Mouse (Mus musculus) hindlimb bud, embryonic 11.5 days (tissue): ENCODE results near the gene Pak7.
A peak's percentile ranks its signal among the peaks of the same experiment; 100 is the strongest.
"Not testable (repeated sequence)": the region's sequence is repeated elsewhere in the genome, so short reads cannot be mapped to it uniquely, and the experiment has no call there.

Experiments
- DNase-seq: peaks from one replicate; pipeline ENCODE4 v3.0.0-alpha.2; 2012; ENCODE audit warnings: low read depth, low spot score; ENCODE audit errors: extremely low spot score

The Pak7 gene

DNA sequence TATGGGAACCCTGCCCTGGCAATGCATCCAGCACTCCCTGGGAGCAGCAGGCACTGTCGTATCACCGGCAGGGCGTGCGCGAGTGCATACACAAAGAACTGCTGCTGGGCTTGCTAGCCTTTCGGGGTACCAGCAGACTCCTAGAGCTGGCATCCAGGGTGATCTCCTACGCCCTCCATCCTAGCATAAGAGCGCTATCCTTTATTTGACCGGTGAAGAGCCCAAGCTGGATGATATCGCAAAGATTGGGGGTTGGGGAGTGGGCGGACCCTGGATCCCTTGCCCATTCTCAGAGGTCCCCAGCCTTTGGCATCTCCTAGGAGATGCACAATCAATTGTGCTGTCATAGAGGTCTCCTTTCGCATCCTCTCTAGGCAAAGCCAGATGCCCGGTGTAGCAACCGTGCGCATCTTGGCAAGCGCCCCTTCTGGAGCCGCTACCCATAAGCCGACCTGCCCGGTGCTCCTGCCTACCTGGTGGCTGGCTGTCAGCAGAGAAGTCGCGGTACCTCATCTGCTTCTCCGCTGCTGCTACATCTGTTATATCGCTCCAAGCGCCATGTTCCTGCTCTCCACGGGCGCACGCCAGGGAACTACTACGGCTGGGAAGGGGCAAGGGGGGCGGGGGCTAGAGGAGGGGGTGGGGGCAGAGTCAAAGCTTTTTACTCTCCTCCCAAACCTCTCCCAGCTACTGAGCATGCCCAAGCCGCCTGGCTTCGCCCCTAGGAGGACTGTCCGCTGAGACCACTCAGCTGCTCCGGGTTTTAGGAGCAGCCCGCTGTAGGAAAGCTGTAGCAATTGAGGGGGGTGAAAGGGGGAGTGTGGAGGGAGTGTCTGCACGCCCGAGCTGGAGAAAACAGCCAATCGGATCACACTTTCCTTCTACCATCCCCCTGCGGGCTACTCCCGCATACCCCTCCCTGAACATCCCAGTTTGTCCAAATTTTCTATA lies at the start of gene Pak7:
Gene Pak7, minus strand, starts transcription at position 787 of the 951 bp plus-strand sequence.
- DNase-seq: peak; percentile 56

DNA sequence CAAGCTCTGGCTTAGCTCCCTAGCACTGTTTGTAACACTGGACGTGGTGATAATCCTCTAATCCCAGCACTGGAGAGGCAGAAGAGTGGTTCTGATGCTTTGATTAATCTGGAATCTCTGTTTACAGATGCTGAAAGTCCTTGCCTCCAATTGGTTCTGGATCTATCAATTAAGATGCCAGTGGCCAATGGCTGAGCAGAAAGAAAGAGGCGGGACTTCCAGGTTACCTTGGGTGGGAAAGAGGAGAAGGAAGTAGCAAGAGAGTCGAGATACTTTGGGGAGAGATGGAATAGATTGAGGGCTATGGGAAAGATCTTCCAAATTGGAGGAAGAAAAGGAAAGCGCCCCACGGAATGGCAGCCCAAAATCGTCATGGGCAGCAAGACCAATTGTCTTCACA lies 37.8 kb upstream of the Pak7 start:
- no peak for DNase-seq

DNA sequence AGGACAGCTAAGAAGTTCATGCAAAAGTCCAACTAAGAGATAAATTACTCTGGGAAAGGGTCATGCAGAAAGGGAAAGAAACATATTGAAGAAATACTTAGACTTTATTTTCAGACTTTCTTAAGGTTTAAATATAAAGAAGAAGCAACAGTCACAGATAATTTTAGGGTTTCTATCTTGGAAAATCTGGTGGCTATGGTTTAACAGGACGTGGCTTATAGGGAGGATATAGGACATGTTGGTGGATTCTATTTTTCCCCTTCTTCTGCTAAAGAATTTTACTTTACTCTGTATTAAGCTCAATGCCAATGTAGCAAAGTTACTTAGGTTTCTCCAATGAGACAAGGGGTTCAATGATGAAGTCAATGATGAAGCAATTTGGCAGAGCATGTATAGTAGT lies 31.8 kb upstream of the Pak7 start:
- no peak for DNase-seq

DNA sequence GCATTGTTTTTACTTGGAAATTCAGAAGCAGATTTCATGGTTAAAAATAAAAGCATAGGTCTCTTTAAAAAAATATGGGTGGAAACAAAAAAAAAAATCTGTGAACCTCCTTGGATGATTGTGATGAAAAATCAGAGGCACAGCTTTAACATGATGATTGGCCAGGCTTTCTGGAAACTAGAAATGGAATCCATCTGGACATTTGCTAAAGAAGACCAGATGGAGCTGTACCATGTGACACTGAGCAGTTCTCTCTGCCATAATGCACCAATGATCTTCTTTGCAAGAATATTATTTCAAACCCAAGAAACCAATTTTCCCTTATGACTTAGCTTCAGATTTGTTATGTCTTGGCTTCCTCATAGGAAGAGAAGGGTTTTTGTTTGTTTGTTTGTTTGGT lies 28.6 kb upstream of the Pak7 start:
- no peak for DNase-seq

DNA sequence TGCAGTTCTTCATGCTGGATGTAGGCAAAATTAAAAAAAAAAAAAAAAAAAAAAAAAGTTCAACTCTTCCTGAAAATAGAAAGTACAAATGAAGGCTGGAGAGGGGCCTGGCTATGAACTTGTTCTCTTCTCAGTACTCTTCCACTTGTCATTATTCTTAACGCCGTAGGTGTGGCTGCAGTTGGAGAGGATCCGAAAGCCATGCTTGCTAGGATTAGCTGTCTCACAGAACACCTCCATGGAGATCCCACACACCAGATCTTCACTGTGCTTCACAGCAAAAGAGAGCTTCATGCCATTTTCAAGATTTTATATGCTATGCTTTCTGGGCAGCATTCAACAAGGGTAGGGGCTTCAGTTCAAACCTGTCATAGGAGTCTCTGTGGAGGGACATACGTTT lies 14.8 kb upstream of the Pak7 start:
- DNase-seq: no peak

DNA sequence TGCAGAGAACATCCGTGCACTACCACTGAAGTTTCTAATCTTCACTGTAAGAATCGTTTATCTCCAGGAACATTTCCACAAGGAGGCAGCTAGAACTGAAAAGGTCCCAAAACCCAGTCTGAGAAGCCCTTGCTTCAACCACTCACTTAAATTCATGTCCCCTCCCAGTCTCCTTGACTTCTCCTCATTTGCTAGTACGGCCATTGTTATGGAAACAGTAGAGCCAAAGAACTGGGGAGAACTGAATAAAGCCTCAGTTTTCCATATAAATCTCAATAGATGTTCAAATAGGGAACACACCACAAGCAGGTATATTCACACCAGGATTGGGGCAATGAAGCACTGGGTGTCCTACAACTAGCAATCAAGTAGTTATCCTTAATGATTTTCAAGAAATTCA lies 12.4 kb downstream of the Pak7 start:
- no peak for DNase-seq

DNA sequence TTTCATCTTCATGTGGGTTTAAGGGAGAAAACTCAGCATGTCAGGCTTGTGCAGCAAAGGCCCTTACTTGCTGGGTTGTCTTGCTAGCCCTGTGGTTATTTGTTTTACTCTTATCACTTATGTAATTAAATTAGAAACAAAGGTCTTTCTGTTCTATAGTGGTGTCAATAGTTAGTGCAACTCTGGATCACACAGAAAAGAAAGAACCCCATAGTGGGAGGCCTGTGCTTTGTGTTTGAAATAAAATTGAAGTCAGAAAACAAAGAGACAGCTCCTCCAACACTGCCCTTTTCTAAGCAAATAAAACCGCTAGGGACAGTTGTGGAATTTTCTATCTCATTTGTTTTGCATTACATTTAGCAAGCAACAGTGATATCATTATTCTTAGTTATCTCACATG lies 15.4 kb downstream of the Pak7 start:
- no peak for DNase-seq

DNA sequence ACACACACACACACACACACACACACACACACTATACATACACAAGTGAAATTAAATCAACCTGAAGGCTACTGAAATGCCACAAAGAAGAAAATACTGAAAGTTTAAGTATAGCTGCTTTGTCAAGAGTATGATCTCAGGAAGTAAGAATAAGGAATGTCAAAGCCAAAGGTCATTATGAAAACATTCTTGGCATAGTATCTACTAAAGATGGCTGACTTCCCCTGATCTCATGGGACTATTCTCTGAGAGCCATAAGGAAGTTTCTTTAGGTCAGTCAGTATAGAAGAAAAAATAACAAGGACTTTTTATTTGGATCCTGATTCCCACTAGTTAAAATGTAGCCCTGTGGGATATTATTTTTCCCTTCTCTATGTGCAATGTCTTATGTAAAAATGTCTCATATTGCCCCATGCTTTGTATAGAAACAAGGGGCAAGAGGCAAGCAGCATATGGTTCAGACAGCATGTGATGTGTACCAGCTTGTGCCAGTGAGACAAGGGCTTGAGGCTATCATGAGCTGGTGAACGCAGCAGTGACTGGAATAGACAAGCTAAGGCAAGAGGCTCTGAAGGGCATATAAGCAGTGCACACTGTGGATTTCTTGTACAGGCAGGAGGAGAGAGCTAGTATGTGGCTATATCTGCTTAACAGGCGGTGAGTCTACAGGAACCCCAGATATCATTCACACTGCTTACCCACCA lies 36.2 kb downstream of the Pak7 start:
- no peak for DNase-seq

DNA sequence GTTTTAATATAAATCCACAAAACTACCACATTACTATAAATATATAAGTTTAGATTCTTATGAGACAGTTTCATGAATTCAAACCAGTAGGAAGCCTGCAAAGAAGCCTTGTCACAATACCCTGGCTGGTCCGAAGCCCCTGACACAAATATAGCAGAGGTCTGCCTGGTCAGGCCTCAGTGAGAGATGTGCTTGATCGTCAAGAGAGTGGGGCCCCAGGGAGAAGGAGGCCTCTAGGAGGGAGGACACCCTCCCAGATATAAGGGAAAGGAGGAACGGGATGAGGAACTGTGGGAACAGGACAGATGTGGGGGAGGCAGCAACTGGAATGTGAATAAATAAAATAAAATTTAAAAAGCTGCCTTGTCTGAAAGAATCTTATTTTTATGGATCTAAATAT lies 37.3 kb downstream of the Pak7 start:
- no peak for DNase-seq

DNA sequence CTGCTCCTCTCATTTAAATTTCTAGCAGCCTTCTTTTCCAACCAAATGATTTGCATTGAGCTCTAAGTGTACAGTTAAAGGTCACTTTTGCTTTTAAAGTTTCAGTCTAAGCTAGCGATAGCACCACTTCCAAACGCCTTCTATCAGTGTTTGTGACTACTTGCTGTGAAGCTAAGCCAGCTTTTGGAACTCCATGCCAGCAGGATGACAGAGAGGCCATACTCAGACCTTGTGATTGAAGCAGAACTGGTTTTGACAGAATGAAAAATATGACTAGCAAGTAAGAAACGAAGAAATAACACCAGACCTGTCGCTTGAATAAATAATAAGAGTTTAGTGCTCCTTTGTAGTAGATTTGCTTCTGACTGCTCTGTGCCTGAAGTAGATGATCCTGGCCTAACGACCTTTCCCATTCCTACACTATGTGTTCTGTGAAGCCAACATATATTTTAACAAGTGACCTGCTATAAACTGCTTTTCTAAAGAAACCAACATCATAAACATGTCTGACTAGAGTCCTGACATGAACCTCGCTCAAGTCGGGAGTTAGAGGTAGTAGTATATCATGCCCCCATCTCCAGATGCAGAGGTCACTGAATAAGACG lies 38.0 kb downstream of the Pak7 start:
- DNase-seq: no peak

DNA sequence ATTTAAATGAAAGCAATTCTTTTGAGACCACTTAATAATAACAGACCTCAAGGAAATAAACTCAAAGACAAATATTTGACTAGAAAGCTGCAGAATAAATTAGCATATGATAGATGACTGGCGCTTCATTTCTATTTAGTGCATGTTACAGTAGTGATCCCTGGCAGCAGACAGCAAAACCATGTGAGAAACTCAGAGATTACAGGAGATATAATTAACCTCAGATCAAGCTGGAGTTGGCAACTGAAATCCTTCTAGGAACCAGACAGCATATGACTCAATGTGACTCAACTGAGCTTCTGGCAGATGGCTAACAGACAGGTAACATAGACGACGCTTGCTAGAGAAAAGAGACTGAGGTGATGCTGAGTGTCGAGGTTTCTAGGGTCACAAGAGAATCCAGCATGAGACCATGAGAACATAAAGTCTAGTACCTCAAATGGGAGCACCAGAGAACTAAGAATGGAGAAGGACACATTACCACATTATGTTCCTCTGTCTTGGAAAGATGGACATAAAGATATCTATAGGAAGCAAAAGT lies 43.5 kb downstream of the Pak7 start:
- not testable (repeated sequence) for DNase-seq

DNA sequence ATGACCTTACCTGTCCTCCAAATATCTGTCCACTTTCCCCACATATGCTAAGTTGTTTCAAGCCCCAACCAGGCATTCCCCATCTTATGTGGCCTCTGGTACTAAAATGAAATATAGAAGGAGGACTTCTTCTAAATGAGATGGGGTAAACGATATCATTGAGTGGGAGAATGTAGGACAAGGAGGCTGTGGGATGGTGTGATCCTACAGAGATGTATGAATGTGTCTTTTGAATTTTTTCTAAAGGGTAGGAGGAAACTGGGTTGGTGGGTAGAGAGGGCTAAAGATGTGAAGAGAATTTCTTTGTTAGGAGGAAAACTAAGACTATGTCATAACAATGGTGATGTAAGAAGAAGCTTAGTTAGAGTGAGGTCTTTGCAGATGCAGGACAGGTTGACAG lies 57.8 kb downstream of the Pak7 start:
- DNase-seq: no peak

DNA sequence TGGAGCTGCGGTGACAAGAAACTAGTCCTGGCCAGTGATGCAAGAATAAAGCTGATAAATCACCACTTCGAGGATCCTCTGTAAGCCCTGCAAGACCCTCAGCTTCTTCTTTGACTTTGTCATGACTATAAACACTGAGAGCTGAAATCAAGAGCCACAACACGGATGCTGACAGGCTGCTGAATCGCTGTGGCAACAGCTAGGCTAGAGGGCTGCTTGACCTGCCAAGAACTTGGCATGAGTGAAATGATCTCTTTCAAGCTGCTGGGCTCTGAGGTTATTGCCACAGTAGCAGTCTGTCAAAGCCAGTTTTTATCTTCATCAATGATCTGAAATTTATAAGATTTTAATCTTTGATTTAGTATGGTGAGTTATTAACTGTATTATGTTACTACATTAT lies 62.1 kb downstream of the Pak7 start:
- no peak for DNase-seq

DNA sequence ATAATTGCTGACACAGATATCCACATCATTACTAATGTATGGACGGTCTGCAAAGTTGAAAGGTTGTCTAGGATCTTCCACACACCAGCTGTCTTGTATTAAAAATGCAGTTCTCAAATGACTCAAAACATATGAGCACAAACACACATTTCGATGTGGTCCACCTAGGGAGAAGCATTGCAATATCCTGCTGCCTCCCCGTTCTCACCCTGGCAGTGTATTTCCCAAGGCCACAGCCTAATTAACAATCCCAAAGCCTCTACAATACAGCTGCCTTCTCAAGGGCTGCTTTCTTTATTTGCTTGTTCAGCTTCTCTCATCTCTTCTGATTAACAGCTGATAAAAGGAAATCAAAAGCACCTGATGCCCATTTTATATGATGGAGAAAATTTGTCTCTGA lies 78.5 kb downstream of the Pak7 start:
- no peak for DNase-seq

DNA sequence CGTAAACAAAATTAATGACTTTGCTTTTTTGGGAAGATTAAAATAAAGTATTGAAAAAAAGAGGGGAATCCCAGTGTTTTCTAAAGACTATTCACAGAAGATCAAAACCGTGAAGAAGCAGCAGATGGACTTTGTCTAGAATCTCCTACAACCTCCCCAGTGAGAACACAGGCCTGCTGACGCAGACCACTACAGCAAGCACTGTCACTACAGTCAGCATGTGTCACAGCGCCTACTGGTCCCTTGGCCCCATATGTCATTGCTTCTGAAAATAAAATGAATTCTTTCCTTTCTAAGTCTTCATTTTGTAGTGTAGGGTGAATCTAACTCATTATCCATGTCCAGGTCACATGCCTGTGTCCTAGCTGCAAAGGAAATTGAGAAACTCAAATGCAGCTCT lies 79.0 kb downstream of the Pak7 start:
- DNase-seq: no peak

DNA sequence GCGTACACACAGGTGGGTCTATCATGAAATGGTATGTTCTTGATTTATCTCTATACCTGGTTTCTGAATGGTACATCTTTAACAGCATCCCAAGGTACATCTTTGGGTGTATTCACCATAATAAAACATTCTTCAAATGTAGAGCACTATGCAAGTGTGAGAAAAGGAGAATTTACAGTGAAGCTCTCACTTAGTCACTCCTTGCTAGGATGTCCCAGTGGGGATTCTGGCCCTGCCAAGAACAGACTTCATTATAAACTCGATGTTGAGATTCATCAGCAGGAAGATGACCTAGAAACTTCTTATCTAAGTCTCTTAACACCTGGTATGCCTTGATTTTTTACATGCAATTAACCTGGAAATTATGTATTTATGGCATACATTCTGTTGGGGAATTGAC lies 85.6 kb downstream of the Pak7 start:
- DNase-seq: no peak

DNA sequence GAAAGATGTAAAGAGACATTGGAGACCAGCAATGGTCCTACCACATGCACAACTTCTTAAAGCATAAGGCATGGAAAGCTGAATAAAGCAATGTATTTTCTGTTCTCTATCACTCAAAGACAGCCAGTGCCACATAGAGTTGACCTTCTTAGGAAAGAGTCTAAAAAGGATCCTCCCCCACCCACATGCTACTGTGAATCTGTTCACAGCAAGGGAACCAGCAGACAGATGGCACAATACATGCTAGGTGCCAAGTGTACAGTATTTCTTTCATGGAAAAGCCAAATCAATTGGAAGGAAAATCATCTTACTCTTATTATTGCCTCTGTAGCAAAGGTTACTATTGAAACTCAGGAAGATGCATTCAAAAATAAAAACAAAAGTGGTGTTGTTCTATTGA lies 86.4 kb downstream of the Pak7 start:
- DNase-seq: no peak

DNA sequence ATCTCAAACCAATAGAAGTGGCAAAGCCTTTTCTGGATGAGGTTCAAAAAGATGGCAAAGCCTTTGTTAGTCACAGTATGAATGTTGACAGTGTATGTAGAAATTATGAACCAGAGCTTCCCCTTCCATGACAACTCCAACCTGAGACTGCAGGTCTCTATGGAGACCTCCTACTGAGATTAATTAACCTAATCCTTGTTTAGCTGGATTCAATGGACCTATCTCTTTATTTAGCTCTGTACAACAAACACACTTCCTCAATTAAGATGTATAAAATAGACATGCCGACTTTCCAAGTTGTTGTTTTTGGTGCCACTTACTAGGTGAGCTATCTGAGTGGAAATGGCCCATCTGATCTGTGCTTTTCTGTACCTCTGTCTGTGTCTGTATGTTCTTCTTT lies 90.4 kb downstream of the Pak7 start:
- no peak for DNase-seq

DNA sequence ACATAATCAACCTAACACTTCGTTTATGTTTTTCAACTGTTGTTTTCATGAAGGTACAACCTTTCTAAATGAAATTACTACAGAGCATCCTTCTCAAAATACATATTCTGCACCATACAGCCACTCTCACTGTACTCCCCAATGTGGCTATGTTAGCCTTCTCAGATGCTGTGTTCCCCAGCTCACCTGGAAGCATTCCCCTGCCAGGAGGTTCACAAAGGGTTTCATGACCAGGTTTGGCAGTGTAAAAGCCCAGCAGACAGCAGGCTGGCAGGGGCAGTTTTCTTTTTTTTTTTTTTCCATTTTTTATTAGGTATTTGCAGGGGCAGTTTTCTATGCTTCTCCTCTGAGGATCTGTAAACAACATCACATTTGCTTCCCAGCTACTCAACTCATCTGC lies 105.7 kb downstream of the Pak7 start:
- DNase-seq: no peak

DNA sequence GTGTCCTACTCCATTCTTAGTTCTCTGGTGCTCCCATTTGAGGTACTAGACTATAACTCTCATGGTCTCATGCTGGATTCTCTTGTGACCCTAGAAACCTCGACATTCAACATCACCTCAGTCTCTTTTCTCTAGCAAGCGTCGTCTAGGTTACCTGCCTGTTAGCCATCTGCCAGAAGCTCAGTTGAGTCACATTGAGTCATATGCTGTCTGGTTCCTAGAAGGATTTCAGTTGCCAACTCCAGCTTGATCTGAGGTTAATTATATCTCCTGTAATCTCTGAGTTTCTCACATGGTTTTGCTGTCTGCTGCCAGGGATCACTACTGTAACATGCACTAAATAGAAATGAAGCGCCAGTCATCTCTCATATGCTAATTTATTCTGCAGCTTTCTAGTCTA lies 145.8 kb downstream of the Pak7 start:
- not testable (repeated sequence) for DNase-seq

DNA sequence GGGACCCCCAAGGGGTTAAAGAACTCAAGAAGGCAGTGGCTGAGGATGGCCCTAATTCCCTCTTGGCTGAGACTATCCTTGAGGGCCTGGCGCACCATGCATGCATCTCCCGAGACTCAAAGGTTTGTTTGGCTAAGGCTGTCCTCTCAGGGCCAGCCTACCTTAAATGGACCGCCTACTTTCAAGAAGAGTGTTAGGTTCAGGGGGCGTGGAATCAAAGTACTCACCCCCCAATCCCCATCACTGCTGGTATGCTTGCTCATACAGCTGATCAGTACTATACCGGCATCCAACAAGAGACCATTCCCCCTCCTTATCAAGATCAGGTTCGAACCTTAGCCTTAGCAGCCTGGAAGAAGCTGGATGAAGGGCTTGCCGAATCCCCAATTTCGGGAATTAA lies 156.5 kb downstream of the Pak7 start:
- no peak for DNase-seq

DNA sequence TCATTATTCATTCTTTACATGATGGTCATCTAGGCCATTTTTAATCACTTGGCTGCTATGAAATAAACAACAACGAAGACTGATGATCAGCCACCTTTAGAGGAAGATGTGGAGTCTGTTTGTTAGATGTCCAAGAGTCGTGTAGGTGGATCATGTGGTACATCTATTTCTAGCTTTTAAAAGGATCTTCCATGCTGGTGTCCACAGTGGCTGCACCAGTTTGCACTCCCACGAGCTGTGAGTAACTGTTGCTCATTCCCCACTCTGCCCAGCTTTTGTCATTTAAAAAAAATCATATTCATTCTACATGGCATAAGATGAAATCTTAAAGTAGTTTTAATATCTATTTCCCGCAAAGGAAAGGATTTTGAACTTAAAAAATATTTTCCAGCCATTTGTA lies 183.7 kb downstream of the Pak7 start:
- DNase-seq: no peak
